25 mouse cellular contexts compared by ENCODE assay signal in the genomic region with DNA sequence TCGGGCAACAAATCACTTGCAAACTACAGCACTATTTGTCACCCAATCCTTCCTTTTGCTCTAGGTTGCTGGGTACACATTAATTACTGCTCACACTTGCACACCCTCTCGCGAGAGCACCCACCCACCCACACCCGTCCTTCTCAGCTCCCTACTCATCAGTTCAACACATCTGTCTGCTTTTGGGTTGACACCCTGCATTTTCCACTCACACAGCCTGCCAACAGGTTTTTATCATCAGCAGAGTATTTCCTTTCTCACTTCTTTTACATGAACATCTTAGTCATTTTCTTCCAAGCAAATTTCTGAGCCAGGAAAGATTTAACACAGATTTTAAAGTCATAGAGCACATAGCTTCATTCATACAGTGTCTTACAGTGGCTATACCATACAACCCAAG. TPM values are rescaled to one million over a fixed set of nuclear protein-coding genes. Genes with fewer than 3 reads are reported as not detected.
DNase-seq lines count a peak whose midpoint lies in the region; ATAC-seq lines count a peak whose summit lies in the region.
"Had no signal": no experiment of that assay in that cellular context is flagged by ENCODE, and none has a peak within 500 bp of the region (broad histone marks: within the 10 kb centered on the region; RNA-seq: fewer than 3 reads in every experiment).

No protein-coding gene starts in this region.

- no peak for ATAC-seq in heart, embryonic 15.5 days (replicated peaks; ENCODE audit: insufficient number of reproducible peaks, insufficient read depth, low FRiP score, low read depth)
- ATAC-seq: forebrain, embryonic 14.5 days; forebrain, embryonic 16.5 days had no signal

- peaks cover 12% of the 10 kb centered on the region for H3K36me3 ChIP-seq in heart, embryonic 10.5 days
- H3K36me3 ChIP-seq in heart, embryonic 15.5 days: 0 out of 2 replicates have a peak, but pooled peaks cover 3% of the 10 kb centered on the region
- H3K36me3 ChIP-seq: embryonic facial prominence, embryonic 15.5 days; forebrain, embryonic 12.5 days had no signal

- no peaks in the 10 kb centered on the region for H3K27me3 ChIP-seq in heart, embryonic 10.5 days (ENCODE audit: insufficient read depth, poor library complexity, severe bottlenecking)
- H3K27me3 ChIP-seq in heart, embryonic 15.5 days: no peaks in the 10 kb centered on the region
- H3K27me3 ChIP-seq: embryonic facial prominence, embryonic 13.5 days; embryonic facial prominence, embryonic 15.5 days; forebrain, embryonic 12.5 days had no signal

- WGBS in heart, embryonic 10.5 days: 73% methylated on average over 4 of the region's 4 CpGs
- 79% methylated on average over 4 of the region's 4 CpGs for whole genome bisulfite sequencing in heart, embryonic 15.5 days

- H3K27ac ChIP-seq in heart, embryonic 10.5 days: no peak overlapping the region
- H3K27ac ChIP-seq in heart, embryonic 15.5 days: 0 out of 2 replicates have a peak overlapping the region, but pooled peaks have one; percentile 34
- H3K27ac ChIP-seq: embryonic facial prominence, embryonic 13.5 days; embryonic facial prominence, embryonic 15.5 days; forebrain, embryonic 10.5 days; forebrain, embryonic 12.5 days had no signal

- H3K4me1 ChIP-seq in heart, embryonic 10.5 days: peaks cover 22% of the 10 kb centered on the region
- peaks cover 36% of the 10 kb centered on the region for H3K4me1 ChIP-seq in heart, embryonic 15.5 days (replicated peaks)
- H3K4me1 ChIP-seq: embryonic facial prominence, embryonic 13.5 days; embryonic facial prominence, embryonic 15.5 days; forebrain, embryonic 10.5 days; forebrain, embryonic 12.5 days had no signal

- no peak overlapping the region for H3K4me3 ChIP-seq in heart, embryonic 10.5 days
- no peak overlapping the region for H3K4me3 ChIP-seq in heart, embryonic 15.5 days
- H3K4me3 ChIP-seq: embryonic facial prominence, embryonic 13.5 days; embryonic facial prominence, embryonic 15.5 days; erythroblast, embryonic 14.5 days; forebrain, embryonic 10.5 days; forebrain, embryonic 12.5 days had no signal

- DNase-seq in heart, embryonic 10.5 days (ENCODE audit: low spot score): peak; percentile 41
- no peak for DNase-seq in heart, adult 8-10 months (ENCODE audit: low spot score)
- DNase-seq in heart, postnatal 4 days: no peak
- peak; percentile 23 for DNase-seq in right cerebral cortex, adult 18-20 months
- DNase-seq in right cerebral cortex, postnatal 36 days (ENCODE audit: low spot score in 2 of 2): no peak
- DNase-seq in adrenal gland, postnatal 36 days: no peak
- DNase-seq: adrenal gland, adult 2 months; adrenal gland, postnatal 10 days; adrenal gland, postnatal 25 days; cerebellum, adult 11 months; cerebellum, adult 18-20 months; cerebellum, adult 8-10 months; cerebellum, adult 9-11 months; cerebellum, postnatal 14 days; cerebellum, postnatal 36 days; embryo, embryonic 11 days had no signal

- no peaks in the 10 kb centered on the region for H3K9me3 ChIP-seq in heart, embryonic 10.5 days
- no peaks in the 10 kb centered on the region for H3K9me3 ChIP-seq in heart, embryonic 15.5 days (replicated peaks)
- H3K9me3 ChIP-seq: embryonic facial prominence, embryonic 13.5 days; embryonic facial prominence, embryonic 15.5 days; forebrain, embryonic 10.5 days; forebrain, embryonic 12.5 days had no signal

- H3K4me2 ChIP-seq in heart, embryonic 15.5 days: no peak overlapping the region
- H3K4me2 ChIP-seq: embryonic facial prominence, embryonic 13.5 days; embryonic facial prominence, embryonic 15.5 days; forebrain, embryonic 12.5 days had no signal

- no peak overlapping the region for H3K9ac ChIP-seq in heart, embryonic 15.5 days
- H3K9ac ChIP-seq: embryonic facial prominence, embryonic 13.5 days; embryonic facial prominence, embryonic 15.5 days; forebrain, embryonic 12.5 days had no signal

RNA-seq across cellular contexts. Expression of gene Grb10, which starts 48.6 kb away (rescaled TPM):
- polyA plus RNA-seq in heart, embryonic 10.5 days (2016; fragmentation: Nextera tagmentation; extraction: Ambion mirVana): 654 and 797 TPM in 2 replicates
- total RNA-seq in heart, adult 8-10 months (2022): 10 to 100 TPM; 47.8 to 83.5 (median 60.5) TPM
- 503 and 529 TPM in 2 replicates for polyA plus RNA-seq in heart, embryonic 15.5 days (2015; fragmentation: Nextera tagmentation; extraction: Ambion mirVana)
- 100 to 1,000 TPM; 356 to 401 TPM for total RNA-seq in heart, postnatal 4 days (2021)
- 100 to 1,000 TPM in 1 of 2 experiments, 10 to 100 TPM in 1; 87.0 to 105 TPM for total RNA-seq in adrenal gland, postnatal 36 days (2021)
- total RNA-seq: MEL had no signal

Comparison
In these comparisons a context has a peak if more than half of its experiments do, and no peak if none do; other contexts are left out.
1. DNase-seq: peak in heart, embryonic 10.5 days (single experiment) and right cerebral cortex, adult 18-20 months (single experiment); none in heart, adult 8-10 months (single experiment), heart, postnatal 4 days (single experiment), right cerebral cortex, postnatal 36 days (0 of 2) and adrenal gland, postnatal 36 days (0 of 2).